ENCODE assay signal across 7 mouse cellular contexts in genomic region chr5:63766715-63767114, GRCm38 (mm10). TPM values are rescaled to one million over a fixed set of nuclear protein-coding genes. Genes with fewer than 3 reads are reported as not detected.
DNase-seq lines count a peak whose midpoint lies in the region; ATAC-seq and TF ChIP-seq lines count a peak whose summit lies in the region.

No protein-coding gene starts in this region.

- ATAC-seq in forebrain, embryonic 13.5 days, result peak; percentile 56
- ATAC-seq in lung, postnatal 0 days, result peak; percentile 50; the same call in 1 of the 2 replicates

- peak; percentile 86 for TF ChIP-seq CTCF in lung, postnatal 0 days (IDR thresholded peaks at IDR 0.05)

- peak; percentile 65 for DNase-seq in testis, postnatal 10 days (ENCODE audit: low spot score)
- DNase-seq in testis, postnatal 14 days (ENCODE audit: low spot score), result no peak
- peak; percentile 65 for DNase-seq in adrenal gland, postnatal 10 days
- DNase-seq in layer of hippocampus, adult 11-12 months (ENCODE audit: low spot score), result peak; percentile 59
- DNase-seq in lung, postnatal 0 days (ENCODE audit: low spot score), result peak; percentile 74
- DNase-seq in retina, adult 2 months (ENCODE audit: low read depth, low spot score), result peak; percentile 30

- H3K9ac ChIP-seq in forebrain, embryonic 13.5 days, result no peak overlapping the region
- H3K9ac ChIP-seq in lung, postnatal 0 days (replicated peaks; ENCODE audit: low read depth), result no peak overlapping the region

- no peak overlapping the region for H3K27ac ChIP-seq in forebrain, embryonic 13.5 days
- H3K27ac ChIP-seq in lung, postnatal 0 days (ENCODE audit: low read length), result no peak overlapping the region

- 46% methylated on average over 6 of the region's 6 CpGs for WGBS in forebrain, embryonic 13.5 days
- WGBS in lung, postnatal 0 days, result 24% methylated on average over 6 of the region's 6 CpGs

- no peak overlapping the region for H3K4me3 ChIP-seq in forebrain, embryonic 13.5 days
- H3K4me3 ChIP-seq in lung, postnatal 0 days (ENCODE audit: low read depth, low read length), result no peak overlapping the region

- peaks cover 13% of the 10 kb centered on the region for H3K4me1 ChIP-seq in forebrain, embryonic 13.5 days
- no peaks in the 10 kb centered on the region for H3K4me1 ChIP-seq in lung, postnatal 0 days (ENCODE audit: insufficient read depth, low read depth, low read length)

- peak overlapping the region; percentile 39; the same call in 1 of the 2 replicates for H3K4me2 ChIP-seq in forebrain, embryonic 13.5 days
- H3K4me2 ChIP-seq in lung, postnatal 0 days (replicated peaks; ENCODE audit: low read depth, low read length), result peak overlapping the region; percentile 33; the same call in 1 of the 2 replicates

- H3K36me3 ChIP-seq in forebrain, embryonic 13.5 days (ENCODE audit: poor library complexity, severe bottlenecking), result no peaks in the 10 kb centered on the region
- H3K36me3 ChIP-seq in lung, postnatal 0 days (ENCODE audit: insufficient read depth, low read length), result no peaks in the 10 kb centered on the region

- no peaks in the 10 kb centered on the region for H3K27me3 ChIP-seq in forebrain, embryonic 13.5 days
- H3K27me3 ChIP-seq in lung, postnatal 0 days (replicated peaks; ENCODE audit: insufficient read depth, low read length), result no peaks in the 10 kb centered on the region

- H3K9me3 ChIP-seq in forebrain, embryonic 13.5 days (replicated peaks), result no peaks in the 10 kb centered on the region
- no peaks in the 10 kb centered on the region for H3K9me3 ChIP-seq in lung, postnatal 0 days (ENCODE audit: low read length)

- no peak for TF ChIP-seq EP300 in lung, postnatal 0 days (IDR thresholded peaks at IDR 0.05)

RNA-seq across cellular contexts. Expression of gene 0610040J01Rik, which starts 45.4 kb away (rescaled TPM):
- total RNA-seq in adrenal gland, postnatal 10 days (2021), result 1 to 10 TPM; 3.6 to 5.9 TPM
- polyA plus RNA-seq in forebrain, embryonic 13.5 days (2015; fragmentation: Nextera tagmentation; extraction: Ambion mirVana), result 2.7 and 2.8 TPM in 2 replicates
- polyA plus RNA-seq in lung, postnatal 0 days (2015; fragmentation: Nextera tagmentation; extraction: Ambion mirVana), result 21.5 and 23.2 TPM in 2 replicates
